Mouse (Mus musculus) midbrain, embryonic 13.5 days (tissue): ENCODE results near the gene Cenpa. TPM values are rescaled to one million over a fixed set of nuclear protein-coding genes. Genes with fewer than 3 reads are reported as not detected.
A peak's percentile ranks its signal among the peaks of the same experiment; 100 is the strongest.

Experiments
- ATAC-seq: fragments of 200-750 bp; cut with Nextera tagmentation; 2 replicates; pipeline ENCODE4 v1.8.0; 2017; ENCODE audit warnings: mild to moderate bottlenecking, moderate TSS enrichment, moderate library complexity
- H3K27ac ChIP-seq: fragments of 300-500 bp; sonication (generic); 2 replicates; pipeline ENCODE4 v1.5.1; 2015; ENCODE audit warnings: inconsistent platforms, mild to moderate bottlenecking, moderate library complexity
- H3K27me3 ChIP-seq: fragments of 300-500 bp; sonication (generic); 2 replicates; pipeline ENCODE4 v1.6.1; 2015; ENCODE audit warnings: mild to moderate bottlenecking, inconsistent platforms
- H3K36me3 ChIP-seq: fragments of 300-500 bp; sonication (generic); 2 replicates; pipeline ENCODE4 v1.6.1; 2015; ENCODE audit warnings: mild to moderate bottlenecking, inconsistent platforms
- H3K4me1 ChIP-seq: fragments of 300-500 bp; sonication (generic); replicated peaks from 2 replicates; pipeline ENCODE4 v1.6.1; 2015; ENCODE audit warnings: inconsistent platforms
- H3K4me2 ChIP-seq: fragments of 300-500 bp; sonication (generic); replicated peaks from 2 replicates; pipeline ENCODE4 v1.6.1; 2015; ENCODE audit warnings: moderate library complexity, mild to moderate bottlenecking, inconsistent platforms
- H3K4me3 ChIP-seq: fragments of 300-500 bp; sonication (generic); replicated peaks from 2 replicates; pipeline ENCODE4 v1.5.1; 2015; ENCODE audit warnings: mild to moderate bottlenecking, inconsistent platforms
- H3K9ac ChIP-seq: fragments of 300-500 bp; sonication (generic); replicated peaks from 2 replicates; pipeline ENCODE4 v1.6.1; 2015; ENCODE audit warnings: mild to moderate bottlenecking, inconsistent platforms
- H3K9me3 ChIP-seq: fragments of 300-500 bp; sonication (generic); 2 replicates; pipeline ENCODE4 v1.6.1; 2016; ENCODE audit warnings: mild to moderate bottlenecking, inconsistent platforms
- WGBS: fragments of 180-500 bp; shearing (Covaris S2); methylation state at CpG from one replicate; pipeline ENCODE4 v1.1.7; 2015; 5-methylcytosine and 5-hydroxymethylcytosine counted together
- polyA plus RNA-seq: library from polyadenylated mRNA; unstranded; fragments of >200 nt; fragmentation: Nextera tagmentation; extraction: Ambion mirVana; gene quantifications from 2 replicates; pipeline ENCODE4 v1.2.1, GENCODE M21; 2015

Cenpa gene
- polyA plus RNA-seq, 1 experiment from 2014 or later = 122 TPM

GRCm38 (mm10) chr5:30649558-30649957, 17.0 kb upstream of the Cenpa start:
- H3K27ac ChIP-seq = no peak overlapping the region
- H3K36me3 ChIP-seq = peaks cover 8% of the 10 kb centered on the region
- peaks cover 20% of the 10 kb centered on the region for H3K4me1 ChIP-seq
- H3K9me3 ChIP-seq = no peaks in the 10 kb centered on the region
- no peak overlapping the region for H3K9ac ChIP-seq
- no peak overlapping the region for H3K4me3 ChIP-seq
- no peaks in the 10 kb centered on the region; the same call in 1 of the 2 replicates for H3K27me3 ChIP-seq
- 80% methylated on average over 4 of the region's 4 CpGs for WGBS
- no peak for ATAC-seq
- no peak overlapping the region for H3K4me2 ChIP-seq

- Histone ChIP-seq H3K4me1 (peaks cover 20% of the 10 kb centered on the region), H3K27ac (no peak overlapping the region), H3K9ac (no peak overlapping the region), H3K36me3 (peaks cover 20% of the 10 kb centered on the region), H3K4me3 (no peak overlapping the region), H3K27me3 (no peaks in the 10 kb centered on the region), H3K9me3 (no peaks in the 10 kb centered on the region), H3K4me2 (no peak overlapping the region)
- no peak for ATAC-seq
- WGBS = 90% methylated on average over 3 of the region's 3 CpGs
Observed at GRCm38 (mm10) chr5:30650756-30651155, 15.8 kb upstream of the Cenpa start.

- no peak overlapping the region for H3K4me3 ChIP-seq
- no peak overlapping the region for H3K9ac ChIP-seq
- H3K9me3 ChIP-seq = no peaks in the 10 kb centered on the region
- H3K27me3 ChIP-seq = no peaks in the 10 kb centered on the region
- no peak for ATAC-seq
- H3K36me3 ChIP-seq = peaks cover 28% of the 10 kb centered on the region
- 94% methylated on average over 3 of the region's 3 CpGs for WGBS
- H3K4me1 ChIP-seq = peaks cover 20% of the 10 kb centered on the region
- H3K4me2 ChIP-seq = no peak overlapping the region
- no peak overlapping the region for H3K27ac ChIP-seq
Observed at GRCm38 (mm10) chr5:30651554-30651953, 15.0 kb upstream of the Cenpa start.

- no peak overlapping the region for H3K9ac ChIP-seq
- H3K9me3 ChIP-seq = no peaks in the 10 kb centered on the region
- H3K4me1 ChIP-seq = peaks cover 11% of the 10 kb centered on the region
- no peak overlapping the region for H3K4me2 ChIP-seq
- ATAC-seq = no peak
- H3K36me3 ChIP-seq = peaks cover 45% of the 10 kb centered on the region
- WGBS = 93% methylated on average over 6 of the region's 6 CpGs
- no peak overlapping the region for H3K27ac ChIP-seq
- no peak overlapping the region for H3K4me3 ChIP-seq
- no peaks in the 10 kb centered on the region for H3K27me3 ChIP-seq
Observed at GRCm38 (mm10) chr5:30653246-30653645, 13.3 kb upstream of the Cenpa start.

GRCm38 (mm10) chr5:30655042-30655441, 11.5 kb upstream of the Cenpa start:
- no peak for ATAC-seq

GRCm38 (mm10) chr5:30655526-30656195, 10.9 kb upstream of the Cenpa start:
- H3K27ac ChIP-seq = no peak overlapping the region
- ATAC-seq = no peak
- H3K27me3 ChIP-seq = no peaks in the 10 kb centered on the region
- H3K4me3 ChIP-seq = no peak overlapping the region
- no peaks in the 10 kb centered on the region for H3K9me3 ChIP-seq
- 90% methylated on average over 6 of the region's 6 CpGs for WGBS
- H3K9ac ChIP-seq = no peak overlapping the region
- no peak overlapping the region for H3K4me2 ChIP-seq
- H3K36me3 ChIP-seq = peaks cover 55% of the 10 kb centered on the region
- no peaks in the 10 kb centered on the region for H3K4me1 ChIP-seq

More at GRCm38 (mm10) chr5:30655042-30655441, 11.5 kb upstream of the Cenpa start:
- no peak overlapping the region for H3K4me3 ChIP-seq
- no peaks in the 10 kb centered on the region for H3K4me1 ChIP-seq
- no peaks in the 10 kb centered on the region for H3K27me3 ChIP-seq
- no peak overlapping the region for H3K27ac ChIP-seq
- WGBS = 89% methylated on average over 8 of the region's 8 CpGs
- H3K9me3 ChIP-seq = no peaks in the 10 kb centered on the region
- H3K36me3 ChIP-seq = peaks cover 55% of the 10 kb centered on the region
- H3K9ac ChIP-seq = no peak overlapping the region
- H3K4me2 ChIP-seq = no peak overlapping the region

GRCm38 (mm10) chr5:30659042-30659441, 7.5 kb upstream of the Cenpa start:
- H3K9me3 ChIP-seq = no peaks in the 10 kb centered on the region
- H3K27me3 ChIP-seq = no peaks in the 10 kb centered on the region
- no peaks in the 10 kb centered on the region for H3K4me1 ChIP-seq
- H3K4me3 ChIP-seq = no peak overlapping the region
- 88% methylated on average over 4 of the region's 4 CpGs for WGBS
- H3K27ac ChIP-seq = no peak overlapping the region
- no peak for ATAC-seq
- H3K4me2 ChIP-seq = no peak overlapping the region
- H3K36me3 ChIP-seq = peaks cover 50% of the 10 kb centered on the region
- H3K9ac ChIP-seq = no peak overlapping the region

GRCm38 (mm10) chr5:30660278-30660677, 6.3 kb upstream of the Cenpa start:
- 74% methylated on average over 1 of the region's 1 CpGs for WGBS
- H3K9ac ChIP-seq = no peak overlapping the region
- H3K4me3 ChIP-seq = no peak overlapping the region
- H3K4me2 ChIP-seq = no peak overlapping the region
- ATAC-seq = no peak
- no peaks in the 10 kb centered on the region for H3K9me3 ChIP-seq
- peaks cover 40% of the 10 kb centered on the region for H3K36me3 ChIP-seq
- H3K27me3 ChIP-seq = no peaks in the 10 kb centered on the region
- H3K27ac ChIP-seq = no peak overlapping the region
- H3K4me1 ChIP-seq = no peaks in the 10 kb centered on the region

- Histone ChIP-seq H3K9ac (no peak overlapping the region), H3K4me3 (no peak overlapping the region), H3K27me3 (no peaks in the 10 kb centered on the region), H3K27ac (no peak overlapping the region), H3K9me3 (no peaks in the 10 kb centered on the region), H3K4me1 (no peaks in the 10 kb centered on the region), H3K36me3 (peaks cover 34% of the 10 kb centered on the region), H3K4me2 (no peak overlapping the region)
- WGBS = 95% methylated on average over 5 of the region's 5 CpGs
- no peak for ATAC-seq
Observed at GRCm38 (mm10) chr5:30660813-30661212, 5.8 kb upstream of the Cenpa start.

- H3K4me3 ChIP-seq = no peak overlapping the region
- no peaks in the 10 kb centered on the region for H3K9me3 ChIP-seq
- WGBS = 91% methylated on average over 9 of the region's 9 CpGs
- no peaks in the 10 kb centered on the region for H3K27me3 ChIP-seq
- no peak overlapping the region for H3K27ac ChIP-seq
- H3K36me3 ChIP-seq = peaks cover 3% of the 10 kb centered on the region; the same call in 1 of the 2 replicates
- no peak overlapping the region for H3K9ac ChIP-seq
- no peak overlapping the region for H3K4me2 ChIP-seq
- ATAC-seq = no peak
- H3K4me1 ChIP-seq = peaks cover 24% of the 10 kb centered on the region
Observed at GRCm38 (mm10) chr5:30665360-30665759, 1.2 kb upstream of the Cenpa start.

GRCm38 (mm10) chr5:30665968-30666367, 609 bp upstream of the Cenpa start:
- ATAC-seq = no peak
- Histone ChIP-seq H3K4me1 (peaks cover 24% of the 10 kb centered on the region), H3K4me3 (peak overlapping the region; percentile 67), H3K27me3 (no peaks in the 10 kb centered on the region), H3K27ac (no peak overlapping the region), H3K9me3 (no peaks in the 10 kb centered on the region), H3K36me3 (peaks cover 3% of the 10 kb centered on the region; the same call in 1 of the 2 replicates), H3K9ac (peak overlapping the region; percentile 63), H3K4me2 (peak overlapping the region; percentile 88)
- WGBS = 72% methylated on average over 6 of the region's 6 CpGs

- no peak for ATAC-seq
- Histone ChIP-seq H3K9me3 (no peaks in the 10 kb centered on the region), H3K27me3 (no peaks in the 10 kb centered on the region), H3K4me3 (peak overlapping the region; percentile 67), H3K4me2 (peak overlapping the region; percentile 88), H3K27ac (no peak overlapping the region), H3K36me3 (peaks cover 7% of the 10 kb centered on the region), H3K4me1 (peaks cover 24% of the 10 kb centered on the region), H3K9ac (peak overlapping the region; percentile 83)
- under 1% methylated on average over 13 of the region's 13 CpGs for WGBS
Observed at GRCm38 (mm10) chr5:30667215-30667614, 638 bp downstream of the Cenpa start.

- Histone ChIP-seq H3K4me1 (peaks cover 24% of the 10 kb centered on the region), H3K36me3 (peaks cover 11% of the 10 kb centered on the region), H3K4me3 (peak overlapping the region; percentile 67), H3K4me2 (peak overlapping the region; percentile 88), H3K27ac (no peak overlapping the region), H3K9me3 (no peaks in the 10 kb centered on the region), H3K27me3 (no peaks in the 10 kb centered on the region), H3K9ac (peak overlapping the region; percentile 83)
- no peak for ATAC-seq
- 6% methylated on average over 3 of the region's 3 CpGs for WGBS
Observed at GRCm38 (mm10) chr5:30667686-30668085, 1.1 kb downstream of the Cenpa start.
